Mouse (Mus musculus) natural killer cell, adult 2 months (primary cell): ENCODE results near the gene Etv6.

Experiments
- DNase-seq, 2 experiments: peaks; one replicate each; pipeline ENCODE4 v3.0.0; 2022; ENCODE audit warnings: low spot score in 2 of 2

Etv6 gene

GRCm38 (mm10) chr6:134111599-134111998 lies 76.1 kb downstream of the Etv6 start:
- no peak for DNase-seq

GRCm38 (mm10) chr6:134112753-134113152 lies 77.3 kb downstream of the Etv6 start:
- no peak for DNase-seq

DNA sequence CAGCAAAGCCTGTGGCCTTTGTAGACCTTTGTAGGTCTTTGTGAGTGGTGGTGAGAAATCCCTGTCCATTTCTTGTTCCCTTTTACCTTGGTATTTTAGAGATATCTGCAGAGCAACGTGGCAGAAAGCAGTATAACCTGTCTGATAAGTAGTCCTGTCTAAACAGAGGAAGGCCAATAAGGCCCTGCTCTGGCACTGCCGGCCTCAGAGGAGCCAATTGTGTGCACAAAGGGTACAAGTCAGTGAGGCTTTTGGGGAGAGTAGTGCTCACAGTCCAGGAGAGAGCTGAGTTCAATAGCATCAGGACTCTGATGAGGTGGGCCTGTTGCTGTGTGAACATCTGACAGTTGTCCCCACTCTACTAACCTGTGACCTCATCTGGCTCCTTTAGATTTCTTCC lies 77.7 kb downstream of the Etv6 start:
- DNase-seq = no peak

GRCm38 (mm10) chr6:134115219-134115968 lies 79.9 kb downstream of the Etv6 start:
- DNase-seq = peak in 1 of 2 experiments; percentile 16

DNA sequence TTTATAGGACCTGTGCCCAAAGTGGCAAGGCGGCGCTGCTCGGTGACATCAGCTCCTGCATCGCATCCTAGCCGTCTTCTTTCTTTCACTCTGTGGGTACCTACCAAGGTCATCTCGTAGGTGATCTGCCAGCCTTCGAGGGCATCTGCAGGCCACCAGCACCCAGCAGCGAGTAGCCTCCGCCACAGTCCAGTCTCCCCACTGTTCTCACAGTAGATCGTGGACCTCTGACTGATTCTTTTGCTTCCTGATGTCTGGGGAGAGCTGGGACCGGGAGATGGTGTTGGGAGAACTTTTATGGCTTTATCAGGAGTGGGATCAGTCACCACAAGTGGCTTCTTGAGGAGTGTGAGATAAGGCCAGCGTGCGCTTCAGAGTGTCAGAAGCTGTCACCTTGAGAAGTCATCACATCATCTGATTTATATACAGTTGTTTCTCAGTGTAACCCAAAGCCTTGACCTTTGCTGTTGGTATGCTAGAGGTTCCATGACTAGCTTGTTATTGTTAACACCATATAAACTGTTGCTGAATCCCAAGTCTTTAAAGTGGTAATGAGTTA lies 82.0 kb downstream of the Etv6 start:
- no peak for DNase-seq

DNA sequence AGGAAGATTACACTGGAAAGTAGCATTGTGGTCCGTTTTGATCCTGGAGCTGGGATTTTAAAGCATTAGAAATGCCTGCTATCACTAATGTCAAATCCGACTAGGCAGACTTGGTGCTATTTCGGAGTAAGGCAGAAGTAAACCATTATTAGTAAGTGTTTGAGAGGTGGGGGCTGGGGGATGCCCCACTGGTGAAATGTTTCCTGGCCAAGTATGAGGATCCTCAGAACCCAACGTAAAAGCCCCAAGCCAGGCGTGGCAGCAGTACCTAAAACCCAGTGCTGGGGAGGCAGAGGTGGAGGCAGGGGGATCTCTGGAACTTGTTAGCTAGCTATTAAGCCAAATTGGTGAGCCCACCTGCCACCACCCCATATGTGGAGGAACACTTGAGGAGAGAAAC lies 83.0 kb downstream of the Etv6 start:
- DNase-seq = no peak

- no peak for DNase-seq
Observed at GRCm38 (mm10) chr6:134119136-134119535, 83.6 kb downstream of the Etv6 start.

DNA sequence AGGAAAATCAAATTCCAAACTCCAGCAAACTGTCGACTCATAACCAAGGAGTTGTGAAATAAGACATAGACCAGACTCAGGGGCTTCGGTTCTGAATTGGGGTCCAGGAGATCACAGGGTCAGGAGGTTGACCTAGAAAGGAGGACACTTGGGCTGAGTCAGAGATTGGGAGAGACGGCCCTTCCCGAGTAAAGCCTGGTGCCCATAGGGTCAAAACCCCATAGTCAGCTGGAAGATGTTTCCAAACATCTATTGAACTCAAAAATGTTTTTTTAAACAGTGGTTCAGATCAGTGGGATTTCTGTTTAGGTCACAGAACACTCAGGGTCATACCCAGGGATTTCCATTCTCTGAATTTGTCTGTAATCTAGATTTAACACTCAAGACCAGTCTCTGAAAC lies 84.7 kb downstream of the Etv6 start:
- no peak for DNase-seq

GRCm38 (mm10) chr6:134120712-134121111 lies 85.2 kb downstream of the Etv6 start:
- DNase-seq = no peak

- DNase-seq = no peak
Observed at GRCm38 (mm10) chr6:134122945-134123344, 87.4 kb downstream of the Etv6 start.

DNA sequence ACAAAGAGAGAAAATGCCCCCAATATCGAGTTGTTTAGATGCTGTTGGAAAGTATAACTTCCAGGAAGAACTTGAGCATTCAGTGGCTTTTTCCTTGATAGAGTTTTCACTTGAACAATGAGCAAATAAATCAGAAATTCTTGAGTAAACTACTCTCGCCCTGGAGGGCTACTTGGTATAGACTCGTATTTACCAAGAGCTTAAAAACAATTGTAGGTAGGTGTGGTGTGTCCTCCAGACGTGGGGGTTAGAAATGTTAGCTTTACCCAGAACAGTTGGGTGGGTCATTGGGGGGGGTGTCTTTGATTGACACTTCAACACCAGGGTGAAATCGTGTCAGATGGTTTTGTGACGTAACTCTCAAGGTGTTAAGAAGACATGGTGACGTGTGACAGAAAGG lies 88.0 kb downstream of the Etv6 start:
- DNase-seq = no peak

DNA sequence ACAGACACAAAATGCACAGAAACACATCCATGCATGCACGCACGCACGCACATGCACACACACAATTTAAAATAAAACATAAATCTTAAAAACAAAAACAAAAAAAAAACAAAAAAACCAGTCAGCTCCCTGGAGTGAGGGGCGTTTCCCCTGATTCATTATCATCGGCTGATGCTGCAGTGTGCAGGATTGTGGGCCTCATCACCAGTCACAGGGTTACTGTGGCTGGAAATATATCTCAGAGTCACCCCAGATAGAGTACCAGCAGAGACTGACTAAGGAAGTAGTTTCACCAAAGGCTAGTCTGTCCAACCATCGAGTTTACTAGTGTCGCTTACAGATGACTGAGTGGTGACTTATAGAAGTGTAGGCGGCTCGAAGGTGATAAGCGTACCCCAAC lies 88.8 kb downstream of the Etv6 start:
- DNase-seq = no peak

DNA sequence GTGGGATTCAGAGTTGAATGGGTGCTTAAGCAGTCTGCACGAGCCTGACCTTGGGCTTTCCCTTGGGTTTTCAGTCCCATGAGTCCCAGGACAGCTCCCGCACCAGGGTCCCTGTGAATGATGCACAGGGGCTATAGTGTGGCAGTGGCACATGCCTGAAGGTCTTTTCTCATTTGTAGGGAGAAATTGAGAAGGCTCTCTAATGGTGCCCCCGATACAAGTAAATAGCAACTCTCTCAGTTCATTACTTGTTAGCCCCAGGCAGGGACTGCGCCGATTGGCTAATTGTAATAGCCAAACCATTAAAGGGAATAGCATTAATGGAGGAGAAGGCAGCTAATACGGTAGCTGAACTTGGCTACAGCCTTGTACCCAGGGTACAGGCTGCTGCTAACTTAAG lies 92.5 kb downstream of the Etv6 start:
- DNase-seq = no peak

DNA sequence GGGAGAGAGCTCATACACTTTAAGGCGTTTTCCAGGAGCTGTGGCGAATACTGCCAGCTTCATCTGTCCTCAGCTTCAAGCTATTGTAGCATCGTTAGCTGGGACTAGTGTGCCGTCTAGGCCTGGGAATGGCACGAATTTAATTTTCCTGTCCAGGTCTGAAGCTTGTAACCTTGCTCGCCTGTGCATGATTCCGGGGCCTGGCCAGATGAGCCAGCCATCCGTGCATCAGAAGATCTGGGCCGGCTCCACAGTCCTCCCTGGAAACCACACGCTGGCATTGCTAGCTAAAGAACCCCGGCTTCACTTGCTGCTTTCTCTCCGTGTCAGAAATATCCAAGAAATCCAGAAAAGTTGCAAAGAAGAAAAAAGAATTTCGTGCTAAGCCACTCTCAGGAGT lies 93.1 kb downstream of the Etv6 start:
- DNase-seq = no peak

- DNase-seq = no peak
Observed at GRCm38 (mm10) chr6:134129848-134130247, 94.3 kb downstream of the Etv6 start.

DNA sequence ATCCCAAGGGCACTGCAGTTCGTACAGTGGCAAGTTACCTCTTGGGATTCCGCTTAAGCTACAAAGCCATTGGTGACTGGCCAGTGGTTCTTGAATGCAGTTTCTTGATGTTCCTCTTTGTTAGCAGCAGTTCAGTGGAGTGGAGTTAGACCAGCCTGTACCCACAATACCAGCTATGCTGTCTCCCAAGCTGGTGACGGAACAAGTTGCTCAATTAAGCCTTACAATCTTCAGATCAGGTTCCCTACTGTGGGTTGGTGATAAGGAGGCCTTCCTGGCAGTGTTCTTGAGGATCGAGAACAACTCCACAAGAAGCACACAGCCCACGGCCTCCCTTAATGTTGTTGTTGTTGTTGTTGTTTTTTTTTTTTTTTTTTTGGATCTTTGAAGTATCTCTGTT lies 95.3 kb downstream of the Etv6 start:
- no peak for DNase-seq

GRCm38 (mm10) chr6:134131601-134132000 lies 96.1 kb downstream of the Etv6 start:
- no peak for DNase-seq

DNA sequence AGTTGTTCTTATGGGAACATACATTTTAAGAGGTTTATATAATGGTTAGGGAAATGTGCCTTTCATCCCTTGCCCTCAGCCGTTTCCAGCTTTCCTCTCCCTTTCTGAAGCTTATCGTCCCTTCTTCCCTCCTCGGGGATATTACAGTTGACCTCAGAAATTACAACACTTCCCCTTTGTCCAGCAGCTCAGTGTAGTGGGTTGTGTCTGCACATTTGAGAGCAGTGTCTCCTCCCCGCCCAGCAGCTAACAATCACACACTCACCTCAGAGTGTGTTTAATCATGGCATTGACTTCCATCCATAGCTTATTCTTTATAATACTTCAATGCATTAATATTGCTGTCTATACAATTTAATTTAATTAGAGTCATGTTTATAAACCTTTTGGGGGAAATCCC lies 98.3 kb downstream of the Etv6 start:
- no peak for DNase-seq

- DNase-seq = no peak
Observed at GRCm38 (mm10) chr6:134134821-134135323, 99.4 kb downstream of the Etv6 start.

DNA sequence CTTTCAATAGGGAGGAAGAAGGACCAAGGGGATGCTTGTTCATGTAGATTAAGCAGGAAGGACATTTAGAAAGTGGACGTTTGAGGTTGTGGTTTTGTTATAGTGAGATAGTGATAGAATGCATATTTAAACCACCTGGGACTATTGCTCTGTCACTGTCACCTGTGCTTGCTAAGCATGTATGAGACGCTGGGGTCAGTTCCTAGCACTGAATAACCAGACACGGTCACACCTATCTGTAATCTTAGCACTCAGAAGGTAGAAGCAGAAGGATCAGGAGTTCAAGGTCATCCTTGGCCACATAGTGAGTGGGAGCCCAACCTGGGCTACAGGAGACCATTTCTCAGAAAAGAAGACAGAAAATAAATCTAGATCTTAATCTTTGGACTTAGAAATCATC lies 100.8 kb downstream of the Etv6 start:
- no peak for DNase-seq

DNA sequence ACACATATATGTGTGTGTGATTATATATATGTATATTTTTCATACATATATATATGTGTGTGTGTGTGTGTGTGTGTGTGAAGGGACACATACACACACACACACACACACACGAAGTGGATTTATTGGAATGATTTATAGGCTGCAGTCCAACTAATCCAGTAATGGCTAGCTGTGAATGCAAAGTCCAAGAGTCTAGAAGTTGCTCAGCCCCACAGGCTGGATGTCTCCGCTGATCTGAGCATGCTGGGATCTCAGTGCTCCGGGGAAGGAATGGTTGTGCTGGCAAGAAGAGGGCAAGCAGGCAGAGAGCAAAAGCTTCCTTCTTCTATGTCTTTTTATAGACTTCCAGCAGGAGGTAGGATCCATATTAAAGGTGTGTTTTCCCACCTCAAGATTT lies 103.9 kb downstream of the Etv6 start:
- DNase-seq = no peak

GRCm38 (mm10) chr6:134140718-134141615 lies 105.5 kb downstream of the Etv6 start:
- DNase-seq = no peak
